In the genomic region with DNA sequence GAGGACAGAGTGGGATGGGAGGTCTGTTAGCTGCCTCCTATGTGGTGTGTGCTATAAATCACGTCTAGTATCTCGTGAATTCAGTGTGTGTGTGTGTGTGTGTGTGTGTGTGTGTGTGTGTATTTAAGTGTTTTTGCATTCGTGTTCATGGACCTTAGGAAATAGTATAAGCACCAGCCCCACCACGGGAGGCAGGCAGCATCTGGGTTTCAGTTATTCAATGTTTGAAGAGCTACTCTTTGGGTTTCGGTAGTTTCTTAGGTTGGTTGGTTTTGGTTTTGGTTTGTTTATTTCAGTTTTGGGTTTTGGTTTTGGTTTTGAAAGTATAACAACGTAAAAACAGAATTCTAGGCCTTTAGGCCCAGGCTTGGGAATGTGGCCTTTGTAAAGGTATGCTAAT, we compare ENCODE assay signal across 27 mouse cellular contexts.
DNase-seq lines count a peak whose midpoint lies in the region; ATAC-seq and TF ChIP-seq lines count a peak whose summit lies in the region.
"Had no signal": no experiment of that assay in that cellular context is flagged by ENCODE, and none has a peak within 500 bp of the region (broad histone marks: within the 10 kb centered on the region; RNA-seq: fewer than 3 reads in every experiment).

No protein-coding gene starts in this region.

- H3K27ac ChIP-seq in heart, embryonic 10.5 days: no peak overlapping the region
- no peak overlapping the region for H3K27ac ChIP-seq in kidney, adult 2 months (ENCODE audit: insufficient read depth, low read depth, low read length)
- H3K27ac ChIP-seq: forebrain, embryonic 10.5 days; forebrain, embryonic 13.5 days; heart, embryonic 15.5 days; hindbrain, embryonic 10.5 days; hindbrain, embryonic 14.5 days; hindbrain, postnatal 0 days; intestine, embryonic 15.5 days had no signal

- no peaks in the 10 kb centered on the region for H3K36me3 ChIP-seq in heart, embryonic 10.5 days
- no peaks in the 10 kb centered on the region for H3K36me3 ChIP-seq in kidney, adult 2 months (ENCODE audit: control insufficient read depth, insufficient read depth, low read length)
- H3K36me3 ChIP-seq: forebrain, embryonic 10.5 days; heart, embryonic 12.5 days; heart, embryonic 15.5 days; hindbrain, embryonic 10.5 days; intestine, embryonic 15.5 days had no signal

- WGBS in heart, embryonic 10.5 days: 73% methylated on average over 6 of the region's 6 CpGs
- 72% methylated on average over 6 of the region's 6 CpGs for WGBS in kidney, adult 2 months

- no peak for TF ChIP-seq POLR2A in kidney, adult 2 months (IDR thresholded peaks at IDR 0.05; ENCODE audit: low read depth, low read length)

- H3K9me3 ChIP-seq in heart, embryonic 10.5 days: no peaks in the 10 kb centered on the region
- H3K9me3 ChIP-seq: forebrain, embryonic 10.5 days; forebrain, embryonic 13.5 days; heart, embryonic 12.5 days; heart, embryonic 15.5 days; hindbrain, embryonic 10.5 days; intestine, embryonic 15.5 days had no signal

- peak; percentile 85 for ATAC-seq in CD4-positive, CD25-positive, alpha-beta regulatory T cell, adult 4 months
- ATAC-seq in inflammation-experienced regulatory T-cells, adult 6 months: peak; percentile 73
- ATAC-seq: forebrain, embryonic 13.5 days; forebrain, embryonic 16.5 days; hindbrain, postnatal 0 days; intestine, embryonic 15.5 days had no signal

- no peak for TF ChIP-seq CTCF in kidney, adult 2 months (conservative IDR thresholded peaks at IDR 0.05; ENCODE audit: insufficient read depth, insufficient read length, low read depth, low read length)

- H3K4me3 ChIP-seq in heart, embryonic 10.5 days: no peak overlapping the region
- no peak overlapping the region for H3K4me3 ChIP-seq in kidney, adult 2 months (ENCODE audit: insufficient read depth, low read depth, low read length)
- H3K4me3 ChIP-seq: forebrain, embryonic 10.5 days; forebrain, embryonic 13.5 days; heart, embryonic 12.5 days; heart, embryonic 15.5 days; hindbrain, embryonic 10.5 days; intestine, embryonic 15.5 days had no signal

- peak; percentile 53 for DNase-seq in heart, adult 11 months
- no peak for DNase-seq in heart, embryonic 10.5 days (ENCODE audit: low spot score)
- DNase-seq in ZHBTc4 (ENCODE audit: low read depth, low spot score): peak; percentile 13
- DNase-seq in adrenal gland, postnatal 36 days: no peak
- DNase-seq in spleen, postnatal 4 days (ENCODE audit: low spot score in 2 of 2): no peak
- DNase-seq in kidney, adult 2 months: no peak
- DNase-seq: adrenal gland, adult 2 months; adrenal gland, postnatal 14 days; cerebellum, adult 11-12 months; cerebellum, adult 9-10 months; cerebellum, postnatal 14 days; gastrocnemius, postnatal 10 days; gastrocnemius, postnatal 36 days; heart, postnatal 10 days; heart, postnatal 36 days; kidney, adult 11 months had no signal

- H3K27me3 ChIP-seq in heart, embryonic 10.5 days (ENCODE audit: insufficient read depth, poor library complexity, severe bottlenecking): no peaks in the 10 kb centered on the region
- H3K27me3 ChIP-seq in kidney, adult 2 months (replicated peaks; ENCODE audit: control insufficient read depth, insufficient read depth, low read length): no peaks in the 10 kb centered on the region; the same call in 1 of the 2 replicates
- H3K27me3 ChIP-seq: forebrain, embryonic 13.5 days; heart, embryonic 12.5 days; heart, embryonic 15.5 days; intestine, embryonic 15.5 days had no signal

- H3K4me1 ChIP-seq in heart, embryonic 10.5 days: peaks cover 5% of the 10 kb centered on the region; the same call in 1 of the 2 replicates
- no peaks in the 10 kb centered on the region for H3K4me1 ChIP-seq in kidney, adult 2 months (ENCODE audit: control insufficient read depth, insufficient read depth, low read length)
- H3K4me1 ChIP-seq: forebrain, embryonic 13.5 days; heart, embryonic 15.5 days; hindbrain, embryonic 10.5 days; intestine, embryonic 15.5 days had no signal

Comparison
In these comparisons a context has a peak if more than half of its experiments do, and no peak if none do; other contexts are left out.
1. DNase-seq: peak in heart, adult 11 months (single experiment) and ZHBTc4 (single experiment); none in heart, embryonic 10.5 days (single experiment), adrenal gland, postnatal 36 days (0 of 2), spleen, postnatal 4 days (0 of 2) and kidney, adult 2 months (single experiment).